Mouse (Mus musculus): Measurements from ENCODE around the gene Calr. TPM values are rescaled to one million over a fixed set of nuclear protein-coding genes. Genes with fewer than 3 reads are reported as not detected.

The Calr gene
- polyA plus RNA-seq, 1 experiment from 2014 or later: 473 TPM

GRCm38 (mm10) chr8:84813059-84813458 lies 33.7 kb downstream of the Calr start:
- H3K36me3 ChIP-seq (ENCODE audit: control insufficient read depth, insufficient read depth): no peaks in the 10 kb centered on the region
- no peaks in the 10 kb centered on the region for H3K9me3 ChIP-seq (replicated peaks; ENCODE audit: control insufficient read depth, low read length)
- peaks cover 20% of the 10 kb centered on the region for H3K4me1 ChIP-seq (ENCODE audit: control insufficient read depth, low read depth, low read length)
- H3K27ac ChIP-seq (ENCODE audit: low read length): no peak overlapping the region
- no peak overlapping the region for H3K4me2 ChIP-seq (ENCODE audit: low read depth, low read length)
- no peak for ATAC-seq (ENCODE audit: low read depth)
- no peak overlapping the region for H3K4me3 ChIP-seq (ENCODE audit: low read depth, low read length)
- H3K27me3 ChIP-seq (ENCODE audit: control insufficient read depth, insufficient read depth, low read depth, low read length): peaks cover 25% of the 10 kb centered on the region
- no peak overlapping the region for H3K9ac ChIP-seq (ENCODE audit: low read depth, low read length)
- WGBS (ENCODE audit: insufficient replicate concordance): 4% methylated on average over 5 of the region's 5 CpGs

- H3K9me3 ChIP-seq (replicated peaks; ENCODE audit: control insufficient read depth, low read length): no peaks in the 10 kb centered on the region
- WGBS (ENCODE audit: insufficient replicate concordance): 33% methylated on average over 10 of the region's 10 CpGs
- H3K4me1 ChIP-seq (ENCODE audit: control insufficient read depth, low read depth, low read length): peaks cover 20% of the 10 kb centered on the region
- H3K4me3 ChIP-seq (ENCODE audit: low read depth, low read length): peak overlapping the region; percentile 51
- H3K27me3 ChIP-seq (ENCODE audit: control insufficient read depth, insufficient read depth, low read depth, low read length): peaks cover 25% of the 10 kb centered on the region
- H3K9ac ChIP-seq (ENCODE audit: low read depth, low read length): peak overlapping the region; percentile 33; the same call in 1 of the 2 replicates
- H3K4me2 ChIP-seq (ENCODE audit: low read depth, low read length): peak overlapping the region; percentile 79
- H3K36me3 ChIP-seq (ENCODE audit: control insufficient read depth, insufficient read depth): no peaks in the 10 kb centered on the region
- ATAC-seq (ENCODE audit: low read depth): no peak
- no peak overlapping the region for H3K27ac ChIP-seq (ENCODE audit: low read length)
These were observed 35.4 kb downstream of the Calr start for GRCm38 (mm10) chr8:84811303-84811702.

- peaks cover 20% of the 10 kb centered on the region for H3K4me1 ChIP-seq (ENCODE audit: control insufficient read depth, low read depth, low read length)
- no peak overlapping the region for H3K27ac ChIP-seq (ENCODE audit: low read length)
- H3K9me3 ChIP-seq (replicated peaks; ENCODE audit: control insufficient read depth, low read length): peaks cover 2% of the 10 kb centered on the region; the same call in 1 of the 2 replicates
- peak overlapping the region; percentile 51 for H3K4me3 ChIP-seq (ENCODE audit: low read depth, low read length)
- peak overlapping the region; percentile 79 for H3K4me2 ChIP-seq (ENCODE audit: low read depth, low read length)
- peak overlapping the region; percentile 33; the same call in 1 of the 2 replicates for H3K9ac ChIP-seq (ENCODE audit: low read depth, low read length)
- WGBS (ENCODE audit: insufficient replicate concordance): 1% methylated on average over 32 of the region's 32 CpGs
- H3K27me3 ChIP-seq (ENCODE audit: control insufficient read depth, insufficient read depth, low read depth, low read length): peaks cover 25% of the 10 kb centered on the region
- peak; percentile 72 for ATAC-seq (ENCODE audit: low read depth)
- H3K36me3 ChIP-seq (ENCODE audit: control insufficient read depth, insufficient read depth): no peaks in the 10 kb centered on the region
These were observed 35.8 kb downstream of the Calr start for GRCm38 (mm10) chr8:84810896-84811295.

- H3K9me3 ChIP-seq (replicated peaks; ENCODE audit: control insufficient read depth, low read length): peaks cover 4% of the 10 kb centered on the region; the same call in 1 of the 2 replicates
- no peak overlapping the region for H3K27ac ChIP-seq (ENCODE audit: low read length)
- H3K4me1 ChIP-seq (ENCODE audit: control insufficient read depth, low read depth, low read length): peaks cover 12% of the 10 kb centered on the region
- ATAC-seq (ENCODE audit: low read depth): no peak
- no peak overlapping the region for H3K9ac ChIP-seq (ENCODE audit: low read depth, low read length)
- no peak overlapping the region for H3K4me3 ChIP-seq (ENCODE audit: low read depth, low read length)
- peaks cover 33% of the 10 kb centered on the region for H3K27me3 ChIP-seq (ENCODE audit: control insufficient read depth, insufficient read depth, low read depth, low read length)
- 75% methylated on average over 5 of the region's 5 CpGs for WGBS (ENCODE audit: insufficient replicate concordance)
- H3K36me3 ChIP-seq (ENCODE audit: control insufficient read depth, insufficient read depth): no peaks in the 10 kb centered on the region
- no peak overlapping the region for H3K4me2 ChIP-seq (ENCODE audit: low read depth, low read length)
These were observed 36.8 kb downstream of the Calr start for GRCm38 (mm10) chr8:84809941-84810280.

- Histone ChIP-seq H3K27me3 (ENCODE audit: control insufficient read depth, insufficient read depth, low read depth, low read length) (peaks cover 30% of the 10 kb centered on the region), H3K36me3 (ENCODE audit: control insufficient read depth, insufficient read depth) (no peaks in the 10 kb centered on the region), H3K9ac (ENCODE audit: low read depth, low read length) (no peak overlapping the region), H3K27ac (ENCODE audit: low read length) (no peak overlapping the region), H3K4me3 (ENCODE audit: low read depth, low read length) (no peak overlapping the region), H3K9me3 (replicated peaks; ENCODE audit: control insufficient read depth, low read length) (peaks cover 4% of the 10 kb centered on the region; the same call in 1 of the 2 replicates), H3K4me1 (ENCODE audit: control insufficient read depth, low read depth, low read length) (peaks cover 11% of the 10 kb centered on the region), H3K4me2 (ENCODE audit: low read depth, low read length) (no peak overlapping the region)
- WGBS (ENCODE audit: insufficient replicate concordance): 65% methylated on average over 12 of the region's 12 CpGs
- ATAC-seq (ENCODE audit: low read depth): no peak
These were observed 37.4 kb downstream of the Calr start for GRCm38 (mm10) chr8:84809109-84809940.

GRCm38 (mm10) chr8:84806031-84806430 lies 40.7 kb downstream of the Calr start:
- H3K9me3 ChIP-seq (replicated peaks; ENCODE audit: control insufficient read depth, low read length): peaks cover 4% of the 10 kb centered on the region; the same call in 1 of the 2 replicates
- H3K4me1 ChIP-seq (ENCODE audit: control insufficient read depth, low read depth, low read length): peaks cover 7% of the 10 kb centered on the region
- no peak for ATAC-seq (ENCODE audit: low read depth)
- no peak overlapping the region for H3K4me2 ChIP-seq (ENCODE audit: low read depth, low read length)
- no peak overlapping the region for H3K27ac ChIP-seq (ENCODE audit: low read length)
- H3K4me3 ChIP-seq (ENCODE audit: low read depth, low read length): no peak overlapping the region
- no peaks in the 10 kb centered on the region for H3K36me3 ChIP-seq (ENCODE audit: control insufficient read depth, insufficient read depth)
- WGBS (ENCODE audit: insufficient replicate concordance): 87% methylated on average over 5 of the region's 5 CpGs
- H3K27me3 ChIP-seq (ENCODE audit: control insufficient read depth, insufficient read depth, low read depth, low read length): peaks cover 30% of the 10 kb centered on the region
- H3K9ac ChIP-seq (ENCODE audit: low read depth, low read length): no peak overlapping the region

- Histone ChIP-seq H3K36me3 (ENCODE audit: control insufficient read depth, insufficient read depth) (no peaks in the 10 kb centered on the region), H3K27me3 (ENCODE audit: control insufficient read depth, insufficient read depth, low read depth, low read length) (peaks cover 65% of the 10 kb centered on the region), H3K27ac (ENCODE audit: low read length) (no peak within 1 kb of the TSS; the same call in 1 of the 2 replicates), H3K4me3 (ENCODE audit: low read depth, low read length) (peak within 1 kb of the TSS; percentile 79), H3K9me3 (replicated peaks; ENCODE audit: control insufficient read depth, low read length) (no peaks in the 10 kb centered on the region), H3K4me1 (ENCODE audit: control insufficient read depth, low read depth, low read length) (peaks cover 20% of the 10 kb centered on the region), H3K4me2 (ENCODE audit: low read depth, low read length) (peak within 1 kb of the TSS; percentile 90), H3K9ac (ENCODE audit: low read depth, low read length) (peak within 1 kb of the TSS; percentile 78)
- ATAC-seq (ENCODE audit: low read depth): peak; percentile 57
- 1% methylated on average over 71 of the region's 125 CpGs for WGBS (ENCODE audit: insufficient replicate concordance)
These were observed 46.5 kb downstream of the Calr start, which contains the start of gene Nfix for GRCm38 (mm10) chr8:84799999-84800831. Gene Nfix (minus strand): TSS chr8:84800344.

- H3K27ac ChIP-seq (ENCODE audit: low read length): no peak overlapping the region; the same call in 1 of the 2 replicates
- peaks cover 62% of the 10 kb centered on the region for H3K27me3 ChIP-seq (ENCODE audit: control insufficient read depth, insufficient read depth, low read depth, low read length)
- no peaks in the 10 kb centered on the region for H3K9me3 ChIP-seq (replicated peaks; ENCODE audit: control insufficient read depth, low read length)
- WGBS (ENCODE audit: insufficient replicate concordance): under 1% methylated on average over 95 of the region's 108 CpGs
- H3K36me3 ChIP-seq (ENCODE audit: control insufficient read depth, insufficient read depth): no peaks in the 10 kb centered on the region
- peaks cover 20% of the 10 kb centered on the region for H3K4me1 ChIP-seq (ENCODE audit: control insufficient read depth, low read depth, low read length)
- H3K4me3 ChIP-seq (ENCODE audit: low read depth, low read length): peak overlapping the region; percentile 79
- peak overlapping the region; percentile 90 for H3K4me2 ChIP-seq (ENCODE audit: low read depth, low read length)
- peak; percentile 35 for ATAC-seq (ENCODE audit: low read depth)
- H3K9ac ChIP-seq (ENCODE audit: low read depth, low read length): peak overlapping the region; percentile 78
These were observed 47.4 kb downstream of the Calr start for GRCm38 (mm10) chr8:84799136-84799931.
